Mouse (Mus musculus): Measurements from ENCODE around the gene Rs1. TPM values are rescaled to one million over a fixed set of nuclear protein-coding genes. Genes with fewer than 3 reads are reported as not detected.
A peak's percentile ranks its signal among the peaks of the same experiment; 100 is the strongest.
"Not testable (repeated sequence)": the region's sequence is repeated elsewhere in the genome, so short reads cannot be mapped to it uniquely, and the experiment has no call there.

Gene Rs1
- polyA plus RNA-seq, 1 experiment from 2014 or later = not detected

- Histone ChIP-seq H3K4me3 (ENCODE audit: low read depth, low read length) (peak overlapping the region; percentile 43), H3K4me2 (ENCODE audit: low read depth, low read length) (peak overlapping the region; percentile 66), H3K4me1 (ENCODE audit: insufficient read depth) (no peaks in the 10 kb centered on the region), H3K36me3 (replicated peaks; ENCODE audit: insufficient read depth, low read length) (no peaks in the 10 kb centered on the region), H3K9ac (replicated peaks) (peak overlapping the region; percentile 42; the same call in 1 of the 2 replicates), H3K27me3 (ENCODE audit: insufficient read depth, low read length) (no peaks in the 10 kb centered on the region), H3K27ac (ENCODE audit: low read depth) (no peak overlapping the region), H3K9me3 (ENCODE audit: low read length) (no peaks in the 10 kb centered on the region)
- WGBS (ENCODE audit: insufficient replicate concordance) = 23% methylated on average over 15 of the region's 15 CpGs
- DNase-seq = no peak
- TF ChIP-seq EP300 (IDR thresholded peaks at IDR 0.05; ENCODE audit: low read depth) = no peak
- TF ChIP-seq CTCF (IDR thresholded peaks at IDR 0.05; ENCODE audit: low read depth) = no peak
- ATAC-seq = peak; percentile 78
Observed at GRCm38 (mm10) chrX:160766233-160766616, 1.6 kb upstream of the Rs1 start.

GRCm38 (mm10) chrX:160769622-160770021, 1.8 kb downstream of the Rs1 start:
- H3K27me3 ChIP-seq (ENCODE audit: insufficient read depth, low read length); DNase-seq; H3K9ac ChIP-seq (replicated peaks); ATAC-seq; H3K36me3 ChIP-seq (replicated peaks; ENCODE audit: insufficient read depth, low read length); H3K27ac ChIP-seq (ENCODE audit: low read depth); H3K9me3 ChIP-seq (ENCODE audit: low read length); H3K4me2 ChIP-seq (ENCODE audit: low read depth, low read length); H3K4me3 ChIP-seq (ENCODE audit: low read depth, low read length); H3K4me1 ChIP-seq (ENCODE audit: insufficient read depth): not testable (repeated sequence)
- WGBS (ENCODE audit: insufficient replicate concordance) = 68% methylated on average over 5 of the region's 5 CpGs

GRCm38 (mm10) chrX:160773033-160773432, 5.2 kb downstream of the Rs1 start:
- TF ChIP-seq EP300 (IDR thresholded peaks at IDR 0.05; ENCODE audit: low read depth) (no peak), CTCF (IDR thresholded peaks at IDR 0.05; ENCODE audit: low read depth) (no peak)
- ATAC-seq (no peak), DNase-seq (no peak)
- Histone ChIP-seq H3K4me1 (ENCODE audit: insufficient read depth) (no peaks in the 10 kb centered on the region), H3K27ac (ENCODE audit: low read depth) (no peak overlapping the region), H3K9me3 (ENCODE audit: low read length) (no peaks in the 10 kb centered on the region), H3K4me2 (ENCODE audit: low read depth, low read length) (no peak overlapping the region), H3K27me3 (ENCODE audit: insufficient read depth, low read length) (no peaks in the 10 kb centered on the region), H3K4me3 (ENCODE audit: low read depth, low read length) (no peak overlapping the region), H3K36me3 (replicated peaks; ENCODE audit: insufficient read depth, low read length) (no peaks in the 10 kb centered on the region), H3K9ac (replicated peaks) (no peak overlapping the region)
- 46% methylated on average over 1 of the region's 1 CpGs for WGBS (ENCODE audit: insufficient replicate concordance)

- ATAC-seq (no peak), DNase-seq (no peak)
- 66% methylated on average over 5 of the region's 5 CpGs for WGBS (ENCODE audit: insufficient replicate concordance)
- Histone ChIP-seq H3K36me3 (replicated peaks; ENCODE audit: insufficient read depth, low read length) (no peaks in the 10 kb centered on the region), H3K9ac (replicated peaks) (no peak overlapping the region), H3K9me3 (ENCODE audit: low read length) (no peaks in the 10 kb centered on the region), H3K4me3 (ENCODE audit: low read depth, low read length) (no peak overlapping the region), H3K27me3 (ENCODE audit: insufficient read depth, low read length) (0 out of 2 replicates have a peak, but pooled peaks cover 2% of the 10 kb centered on the region), H3K27ac (ENCODE audit: low read depth) (no peak overlapping the region), H3K4me2 (ENCODE audit: low read depth, low read length) (no peak overlapping the region), H3K4me1 (ENCODE audit: insufficient read depth) (no peaks in the 10 kb centered on the region)
- no peak for TF ChIP-seq EP300 (IDR thresholded peaks at IDR 0.05; ENCODE audit: low read depth)
- no peak for TF ChIP-seq CTCF (IDR thresholded peaks at IDR 0.05; ENCODE audit: low read depth)
Observed at GRCm38 (mm10) chrX:160782276-160782675, 14.5 kb downstream of the Rs1 start.

- H3K4me2 ChIP-seq (ENCODE audit: low read depth, low read length) = no peak overlapping the region
- no peak overlapping the region for H3K4me3 ChIP-seq (ENCODE audit: low read depth, low read length)
- DNase-seq = no peak
- no peaks in the 10 kb centered on the region for H3K36me3 ChIP-seq (replicated peaks; ENCODE audit: insufficient read depth, low read length)
- H3K9ac ChIP-seq (replicated peaks) = no peak overlapping the region
- TF ChIP-seq EP300 (IDR thresholded peaks at IDR 0.05; ENCODE audit: low read depth) = no peak
- ATAC-seq = no peak
- H3K4me1 ChIP-seq (ENCODE audit: insufficient read depth) = no peaks in the 10 kb centered on the region
- H3K9me3 ChIP-seq (ENCODE audit: low read length) = no peaks in the 10 kb centered on the region
- H3K27ac ChIP-seq (ENCODE audit: low read depth) = no peak overlapping the region
- WGBS (ENCODE audit: insufficient replicate concordance) = 70% methylated on average over 4 of the region's 4 CpGs
- H3K27me3 ChIP-seq (ENCODE audit: insufficient read depth, low read length) = no peaks in the 10 kb centered on the region
Observed at GRCm38 (mm10) chrX:160794920-160795319, 27.1 kb downstream of the Rs1 start.

- Histone ChIP-seq H3K4me1 (ENCODE audit: insufficient read depth) (no peaks in the 10 kb centered on the region), H3K9me3 (ENCODE audit: low read length) (no peaks in the 10 kb centered on the region), H3K27ac (ENCODE audit: low read depth) (no peak overlapping the region), H3K36me3 (replicated peaks; ENCODE audit: insufficient read depth, low read length) (no peaks in the 10 kb centered on the region), H3K27me3 (ENCODE audit: insufficient read depth, low read length) (no peaks in the 10 kb centered on the region), H3K9ac (replicated peaks) (no peak overlapping the region), H3K4me2 (ENCODE audit: low read depth, low read length) (no peak overlapping the region), H3K4me3 (ENCODE audit: low read depth, low read length) (no peak overlapping the region)
- no peak for ATAC-seq
- DNase-seq = no peak
- 83% methylated on average over 4 of the region's 4 CpGs for WGBS (ENCODE audit: insufficient replicate concordance)
- no peak for TF ChIP-seq CTCF (IDR thresholded peaks at IDR 0.05; ENCODE audit: low read depth)
- TF ChIP-seq EP300 (IDR thresholded peaks at IDR 0.05; ENCODE audit: low read depth) = no peak
Observed at GRCm38 (mm10) chrX:160804409-160805150, 36.8 kb downstream of the Rs1 start.
